Mouse (Mus musculus): ENCODE data around the gene Cdk2ap2.

DNA sequence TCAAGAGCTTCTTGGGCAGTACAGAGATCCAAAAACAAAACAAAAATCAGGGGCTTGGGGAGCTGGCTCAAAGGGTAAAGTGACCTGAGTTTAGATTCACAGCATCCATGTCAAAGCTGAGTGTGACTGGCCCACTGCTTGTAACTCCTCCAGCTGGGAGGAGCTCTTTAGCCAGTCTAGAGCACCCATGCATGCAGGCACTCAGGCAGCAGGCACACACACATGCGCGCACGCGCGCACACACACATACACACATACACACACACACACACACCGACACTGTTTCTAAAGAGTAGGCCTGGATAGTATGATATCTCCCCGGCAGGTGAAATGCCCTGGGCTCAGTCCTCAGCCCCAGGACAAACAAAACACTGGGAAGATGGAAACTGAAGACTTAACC lies 20.0 kb downstream of the Cdk2ap2 start:
- TF ChIP-seq CTCF (IDR thresholded peaks at IDR 0.05; ENCODE audit: low read depth, low read length) = no peak
- no peak for TF ChIP-seq POLR2A (IDR thresholded peaks at IDR 0.05; ENCODE audit: borderline replicate concordance, low read depth, low read length)

Data from bone marrow macrophage, adult 2 months (primary cell).